Mouse (Mus musculus) heart, postnatal 0 days (tissue): ENCODE measurements around the gene Elf1.

Source experiments
- CTCF ChIP-seq: IDR thresholded peaks from 2 replicates; pipeline ENCODE4 v1.5.1; 2016; ENCODE audit warnings: antibody characterized with exemption, control low read depth, low read depth
- EP300 ChIP-seq: IDR thresholded peaks from 2 replicates; pipeline ENCODE4 v1.6.1; 2016; ENCODE audit warnings: antibody characterized with exemption, low read depth

DNA sequence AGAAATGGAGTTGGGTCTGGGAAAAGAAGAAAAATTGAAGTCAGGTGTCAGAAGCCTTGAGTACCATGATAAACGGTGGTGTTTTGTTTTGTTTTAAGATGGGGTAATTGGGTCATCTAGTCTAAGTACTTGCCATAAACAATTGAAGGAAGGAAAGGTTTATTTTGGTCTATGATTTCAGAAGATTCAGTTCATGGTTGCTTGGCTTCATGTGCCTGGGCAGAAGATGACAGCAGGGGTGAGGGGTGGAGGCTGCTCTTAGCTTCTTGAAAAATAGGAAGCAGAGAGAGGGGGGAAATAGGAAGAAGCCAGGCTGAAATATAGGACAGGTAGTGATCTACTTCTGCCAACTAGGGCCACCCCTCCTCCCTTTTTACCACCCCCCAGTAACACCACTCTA is 30.5 kb downstream of the Elf1 start:
- TF ChIP-seq CTCF (no peak), EP300 (no peak)
